Mouse (Mus musculus) cerebellum, postnatal 36 days (tissue): ENCODE data around the gene Gm5431.

ENCODE experiments used
- DNase-seq, 2 experiments: peaks; one replicate each; pipeline ENCODE4 v3.0.0; 2021 to 2022; ENCODE audit warnings: mixed read lengths in 2 of 2

Gene Gm5431

GRCm38 (mm10) chr11:48838181-48838797, 63.7 kb downstream of the Gm5431 start:
- no peak for DNase-seq
